Mouse (Mus musculus) cerebellum, adult (tissue): Measurements from ENCODE around the gene Proz.
A peak's percentile ranks its signal among the peaks of the same experiment; 100 is the strongest.

ENCODE experiments used
- ATAC-seq: cut with Nextera tagmentation; 2 replicates; pipeline ENCODE4 v1.9.2; 2017; ENCODE audit warnings: mild to moderate bottlenecking, moderate library complexity, mixed read lengths; ENCODE audit not compliant: insufficient number of reproducible peaks, low FRiP score, low TSS enrichment

Gene Proz

DNA sequence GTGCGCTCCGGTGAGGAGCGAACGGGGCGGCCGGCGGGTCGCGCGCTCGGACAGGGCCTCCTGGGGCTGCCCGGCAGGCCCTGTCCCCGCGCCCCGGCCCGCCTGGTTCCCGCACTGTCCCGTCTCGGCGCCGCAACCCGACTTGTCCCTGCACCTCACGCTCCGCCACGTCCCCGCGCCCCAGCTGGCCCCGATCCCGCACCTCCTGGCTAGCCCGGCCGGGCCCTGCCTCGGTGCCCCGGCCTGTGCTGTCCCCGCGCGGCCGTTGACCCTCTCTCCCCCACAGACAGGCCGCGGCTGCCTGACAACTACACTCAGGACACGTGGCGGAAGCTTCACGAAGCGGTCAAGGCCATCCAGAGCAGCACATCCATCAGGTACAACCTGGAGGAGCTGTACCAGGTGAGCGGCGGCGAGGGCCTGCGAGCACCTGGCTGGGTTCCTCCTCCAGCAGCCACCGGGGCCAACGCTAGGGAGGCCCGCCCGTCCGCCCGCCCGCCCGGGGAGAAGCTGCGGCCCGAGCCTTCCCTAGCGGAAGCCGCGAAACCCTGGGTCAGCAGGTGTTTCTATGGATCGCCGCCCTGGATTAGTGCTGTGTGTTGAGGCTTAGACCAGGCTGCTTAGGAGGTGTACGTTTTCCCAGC lies 45.3 kb downstream of the Proz start:
- ATAC-seq = peak; percentile 33

DNA sequence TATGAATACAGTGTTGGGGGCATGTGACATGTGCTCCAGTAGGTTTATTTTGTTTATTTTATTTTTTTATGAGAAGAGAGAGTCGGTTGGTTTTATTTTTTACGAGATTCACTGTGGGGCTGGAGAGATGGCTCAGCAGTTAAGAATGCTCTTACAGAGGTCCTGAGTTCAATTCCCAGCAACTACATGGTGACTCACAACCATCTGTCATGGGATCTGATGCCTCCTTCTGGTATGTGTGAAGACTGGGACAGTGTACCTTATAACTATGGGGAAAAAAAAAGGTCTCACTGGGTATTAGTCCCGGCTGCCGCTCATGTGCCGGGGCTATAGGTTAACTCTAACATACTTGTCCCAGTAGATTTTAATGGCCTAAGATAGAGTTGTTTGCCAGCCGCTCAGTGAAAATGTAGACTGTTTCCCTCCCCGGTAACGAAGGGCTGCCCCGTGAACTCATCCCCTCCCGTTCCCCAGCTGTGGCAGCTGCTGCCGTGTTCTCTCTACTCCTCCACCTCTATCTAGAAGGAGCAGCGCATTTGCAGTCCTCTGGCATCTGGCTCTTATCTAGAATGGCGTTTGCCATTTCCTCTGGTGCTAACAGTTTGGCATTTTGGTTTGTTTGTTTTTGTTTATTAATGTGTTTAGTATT lies 47.4 kb downstream of the Proz start:
- no peak for ATAC-seq

DNA sequence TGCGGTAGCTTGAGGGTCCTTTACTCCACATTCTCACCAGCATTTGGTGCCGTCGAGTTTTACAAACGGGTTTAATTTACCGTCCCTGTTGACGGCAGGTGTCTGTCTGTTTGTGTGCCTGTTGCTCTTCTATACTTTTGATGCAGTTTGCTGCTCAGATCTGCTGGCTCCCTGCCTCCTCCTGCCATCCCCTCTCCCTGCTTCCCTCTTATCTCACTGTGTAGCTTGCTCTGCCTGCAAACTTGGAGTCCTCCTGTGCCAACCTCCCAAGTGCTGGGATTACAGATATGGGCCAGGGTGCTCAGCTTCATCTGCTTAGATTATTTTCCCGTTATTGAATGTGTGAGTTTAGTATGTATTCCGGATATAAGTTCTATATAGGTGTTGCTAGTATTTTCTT lies 48.3 kb downstream of the Proz start:
- ATAC-seq = no peak

GRCm38 (mm10) chr8:13109416-13109960 lies 48.8 kb downstream of the Proz start:
- no peak for ATAC-seq

DNA sequence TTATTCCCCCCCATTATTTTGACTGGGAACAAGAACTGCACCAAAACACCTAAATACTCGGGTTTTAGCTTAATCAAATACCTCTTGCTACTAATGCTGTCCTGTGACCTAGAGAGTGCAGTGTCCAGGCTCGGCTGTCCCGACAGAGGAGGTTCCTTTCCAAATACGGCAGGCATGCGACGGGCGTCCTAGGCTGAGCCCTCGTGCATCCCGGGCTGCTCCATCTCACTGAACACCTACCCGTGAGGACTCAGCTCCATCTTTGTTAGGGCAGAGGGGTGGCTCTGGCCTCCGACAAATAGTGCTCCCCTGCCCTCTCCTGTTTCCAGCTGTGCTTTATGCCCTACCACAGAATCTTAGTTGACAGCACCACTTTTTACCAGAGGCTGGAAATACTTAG lies 51.2 kb downstream of the Proz start:
- ATAC-seq = no peak

GRCm38 (mm10) chr8:13113232-13113631 lies 52.5 kb downstream of the Proz start:
- no peak for ATAC-seq

- ATAC-seq = no peak
Measured at GRCm38 (mm10) chr8:13117096-13117495, 56.4 kb downstream of the Proz start.

- no peak for ATAC-seq
Measured at GRCm38 (mm10) chr8:13118516-13118915, 57.8 kb downstream of the Proz start.

GRCm38 (mm10) chr8:13120882-13121665 lies 60.4 kb downstream of the Proz start:
- no peak for ATAC-seq

DNA sequence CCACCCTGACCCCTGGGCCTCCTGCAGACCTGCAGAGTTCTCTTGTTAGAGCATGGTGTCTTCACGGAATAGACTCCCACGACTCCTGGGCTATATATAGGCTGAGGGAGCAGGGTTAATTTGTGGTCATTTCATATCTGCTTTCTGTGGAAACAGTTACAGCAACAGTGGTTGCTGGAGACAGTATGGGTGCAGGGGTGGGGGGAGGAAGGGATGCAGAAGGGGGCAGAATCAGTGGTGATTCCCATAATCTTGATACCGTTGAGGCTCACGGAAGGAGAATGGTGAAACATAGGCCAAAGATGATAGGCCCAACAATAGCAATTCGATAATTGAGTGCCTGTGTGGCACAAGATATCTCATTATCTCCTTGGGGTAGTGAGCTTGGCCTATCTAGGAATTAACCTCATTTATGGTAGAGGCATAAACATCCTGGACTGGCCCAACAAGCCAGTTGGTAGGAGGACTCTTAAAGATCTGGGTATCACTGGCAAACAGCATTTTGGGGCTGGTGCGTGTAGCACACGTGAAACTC lies 62.2 kb downstream of the Proz start:
- ATAC-seq = no peak

DNA sequence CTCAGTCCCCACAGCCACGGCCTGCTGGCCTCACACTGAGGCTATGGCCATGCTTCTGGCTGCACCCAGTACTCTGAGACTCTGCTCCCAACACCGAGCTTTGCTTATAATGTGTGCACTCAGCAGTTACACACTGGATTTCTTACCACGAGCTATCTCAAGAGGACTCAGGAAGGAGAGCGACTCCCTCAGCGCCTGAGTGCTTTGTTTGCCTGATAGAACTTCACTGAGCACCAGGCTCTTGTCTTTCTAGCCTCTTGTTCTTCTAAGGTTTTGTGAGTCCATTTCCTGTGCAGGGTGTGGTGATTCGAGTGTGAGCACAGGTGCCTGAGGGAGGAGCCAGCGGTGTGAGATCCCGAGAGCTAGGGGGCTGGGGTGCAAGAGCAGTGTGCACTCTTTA lies 64.2 kb downstream of the Proz start:
- ATAC-seq = no peak
